Mouse (Mus musculus) heart, adult 2 months (tissue): ENCODE measurements around the gene Son. TPM values are rescaled to one million over a fixed set of nuclear protein-coding genes. Genes with fewer than 3 reads are reported as not detected.

ENCODE experiments used
- DNase-seq, 2 experiments: peaks; one replicate each; pipeline ENCODE4 v3.0.0; 2021
- H3K27ac ChIP-seq: fragments of 200-600 bp; 2 replicates; pipeline ENCODE4 v1.8.1; 2022
- H3K27me3 ChIP-seq: fragments of 200-500 bp; 2 replicates; pipeline ENCODE4 v1.6.1; 2012; ENCODE audit warnings: mild to moderate bottlenecking, low read length, inconsistent platforms, mixed read lengths; ENCODE audit not compliant: control insufficient read depth, insufficient read depth
- H3K36me3 ChIP-seq: fragments of 200-500 bp; 2 replicates; pipeline ENCODE4 v1.6.1; 2012; ENCODE audit warnings: low read length, inconsistent platforms; ENCODE audit not compliant: control insufficient read depth, insufficient read depth
- H3K4me1 ChIP-seq: fragments of 200-500 bp; 2 replicates; pipeline ENCODE4 v1.6.1; 2011; ENCODE audit warnings: low read length; ENCODE audit not compliant: control insufficient read depth, insufficient read depth
- H3K4me3 ChIP-seq: fragments of 200-600 bp; 2 replicates; pipeline ENCODE4 v1.8.1; 2022
- H3K79me2 ChIP-seq: fragments of 200-500 bp; replicated peaks from 2 replicates; pipeline ENCODE4 v1.6.1; 2012; ENCODE audit warnings: mild to moderate bottlenecking, inconsistent platforms, low read length, moderate library complexity, mixed read lengths; ENCODE audit not compliant: control insufficient read depth, insufficient read depth
- H3K9ac ChIP-seq: fragments of 200-500 bp; 2 replicates; pipeline ENCODE4 v1.6.1; 2012; ENCODE audit warnings: low read depth, mild to moderate bottlenecking, control low read depth, inconsistent platforms, low read length, mixed read lengths
- CTCF ChIP-seq: fragments of 200-600 bp; IDR thresholded peaks from 2 replicates; pipeline ENCODE4 v1.8.1; 2022; ENCODE audit warnings: antibody characterized with exemption, mild to moderate bottlenecking, moderate library complexity
- EP300 ChIP-seq: fragments of 200-500 bp; IDR thresholded peaks from 2 replicates; pipeline ENCODE4 v1.6.1; 2011; ENCODE audit warnings: low read depth, low read length, control low read depth; ENCODE audit not compliant: insufficient read depth
- POLR2A ChIP-seq: fragments of 200-500 bp; IDR thresholded peaks from 2 replicates; pipeline ENCODE4 v1.6.1; 2011; ENCODE audit warnings: mild to moderate bottlenecking, low read depth, low read length, control low read depth; ENCODE audit not compliant: insufficient read depth
- WGBS: fragments of 180-500 bp; shearing (Covaris S2); methylation state at CpG from one replicate; pipeline ENCODE4 v1.1.7; 2018; 5-methylcytosine and 5-hydroxymethylcytosine counted together
- intact Hi-C: fragments of 180-260 bp; cut with DNase I; formaldehyde crosslinking; loops from one replicate; pipeline ENCODE4 v1.15.1; 2025
- long read RNA-seq: library from polyadenylated mRNA; stranded (forward); transcript quantifications from one replicate; pipeline ENCODE4 v2.0.0, GENCODE M21; 2021
- polyA plus RNA-seq: library from polyadenylated mRNA; depleted of rRNA; stranded (reverse); fragments of >200 nt; gene quantifications from 2 replicates; pipeline ENCODE4 v1.2.3, GENCODE M21; 2012; rRNA removed
- total RNA-seq, 2 experiments: library from RNA; stranded (reverse); gene quantifications; 2 replicates each; pipeline ENCODE4 v1.2.3; 2021

Son gene
- total RNA-seq (100 to 1,000 TPM; 134 to 135 TPM), polyA plus RNA-seq (111 and 218 TPM in 2 replicates)
- long read RNA-seq, full-length matches to known transcripts, result 4 of 53 reads
- long read RNA-seq, partial matches to known transcripts, result 46 of 53 reads
- long read RNA-seq, other reads (novel, unspliced or antisense), result 3 of 53 reads

GRCm38 (mm10) chr16:91647461-91648219, at the start of gene Son:
Son (plus strand) TSS chr16:91647506.
- Histone ChIP-seq H3K9ac (peak within 1 kb of the TSS; percentile 93), H3K27me3 (no peaks in the 10 kb centered on the region), H3K79me2 (peaks cover 9% of the 10 kb centered on the region), H3K36me3 (peaks cover 17% of the 10 kb centered on the region), H3K4me1 (peaks cover 8% of the 10 kb centered on the region), H3K4me3 (peak within 1 kb of the TSS; percentile 75), H3K27ac (peak within 1 kb of the TSS; percentile 99)
- under 1% methylated on average over 68 of the region's 70 CpGs for WGBS
- TF ChIP-seq POLR2A (peak; percentile 98), EP300 (peak; percentile 83), CTCF (no peak)
- intact Hi-C loops, result loop anchor here (2.0 to 10.0 kb wide), 4 partner anchors 15 to 283 kb away; partner anchors contain the start of genes Donson and Tmem50b
- peak; percentile 92 to 98 for DNase-seq

- H3K27ac ChIP-seq, result peak within 1 kb of the TSS; percentile 89
- H3K9ac ChIP-seq, result peak within 1 kb of the TSS; percentile 84
- peaks cover 2% of the 10 kb centered on the region; the same call in 1 of the 2 replicates for H3K79me2 ChIP-seq
- peak within 1 kb of the TSS; percentile 86 for H3K4me3 ChIP-seq
- peak; percentile 99 for DNase-seq
- H3K27me3 ChIP-seq, result no peaks in the 10 kb centered on the region
- TF ChIP-seq POLR2A (no peak), EP300 (no peak), CTCF (no peak)
- under 1% methylated on average over 34 of the region's 34 CpGs for WGBS
- H3K4me1 ChIP-seq, result peaks cover 3% of the 10 kb centered on the region; the same call in 1 of the 2 replicates
- H3K36me3 ChIP-seq, result no peaks in the 10 kb centered on the region
- intact Hi-C loops, result loop anchor here (2.0 to 5.0 kb wide), 3 partner anchors 19 to 50 kb away; partner anchors contain the start of genes Gart, Ifngr2 and Son
Observed at GRCm38 (mm10) chr16:91597672-91598010, 49.7 kb upstream of the Son start, which contains the start of gene Tmem50b. Tmem50b (minus strand) TSS chr16:91597800.

- no peak for TF ChIP-seq EP300
- TF ChIP-seq CTCF, result peak; percentile 23; the same call in 1 of the 2 replicates
- no peak overlapping the region for H3K27ac ChIP-seq
- H3K79me2 ChIP-seq, result no peaks in the 10 kb centered on the region
- no peak overlapping the region for H3K9ac ChIP-seq
- no peak for DNase-seq
- H3K27me3 ChIP-seq, result no peaks in the 10 kb centered on the region
- no peak overlapping the region for H3K4me3 ChIP-seq
- intact Hi-C loops, result loop anchor here (2.0 to 5.0 kb wide), 3 partner anchors 18 to 52 kb away; partner anchors contain the start of genes Gart, Ifngr2 and Son
- H3K36me3 ChIP-seq, result no peaks in the 10 kb centered on the region
- H3K4me1 ChIP-seq, result peaks cover 3% of the 10 kb centered on the region; the same call in 1 of the 2 replicates
Observed at GRCm38 (mm10) chr16:91599242-91599641, 48.1 kb upstream of the Son start.

- no peak for DNase-seq
- TF ChIP-seq EP300 (no peak), CTCF (no peak), POLR2A (no peak)
- intact Hi-C loops, result no loop called here
- no peak overlapping the region for H3K4me3 ChIP-seq
- no peaks in the 10 kb centered on the region for H3K27me3 ChIP-seq
- H3K79me2 ChIP-seq, result no peaks in the 10 kb centered on the region
- H3K4me1 ChIP-seq, result peaks cover 2% of the 10 kb centered on the region; the same call in 1 of the 2 replicates
- no peak overlapping the region for H3K27ac ChIP-seq
- no peak overlapping the region for H3K9ac ChIP-seq
- 86% methylated on average over 4 of the region's 4 CpGs for WGBS
- no peaks in the 10 kb centered on the region for H3K36me3 ChIP-seq
Observed at GRCm38 (mm10) chr16:91601081-91601480, 46.2 kb upstream of the Son start.

GRCm38 (mm10) chr16:91601693-91602092, 45.6 kb upstream of the Son start:
- H3K4me3 ChIP-seq, result no peak overlapping the region
- intact Hi-C loops, result no loop called here
- H3K9ac ChIP-seq, result no peak overlapping the region
- no peaks in the 10 kb centered on the region for H3K27me3 ChIP-seq
- TF ChIP-seq EP300 (no peak), CTCF (no peak)
- no peak for DNase-seq
- H3K36me3 ChIP-seq, result no peaks in the 10 kb centered on the region
- H3K79me2 ChIP-seq, result no peaks in the 10 kb centered on the region
- peaks cover 2% of the 10 kb centered on the region; the same call in 1 of the 2 replicates for H3K4me1 ChIP-seq
- WGBS, result 75% methylated on average over 9 of the region's 9 CpGs
- H3K27ac ChIP-seq, result no peak overlapping the region

- Histone ChIP-seq H3K79me2 (no peaks in the 10 kb centered on the region), H3K4me1 (no peaks in the 10 kb centered on the region), H3K4me3 (no peak overlapping the region), H3K9ac (no peak overlapping the region), H3K36me3 (no peaks in the 10 kb centered on the region), H3K27me3 (no peaks in the 10 kb centered on the region), H3K27ac (no peak overlapping the region)
- WGBS, result 64% methylated on average over 6 of the region's 6 CpGs
- DNase-seq, result peak in 1 of 2 experiments; percentile 32
- intact Hi-C loops, result no loop called here
- no peak for TF ChIP-seq CTCF
- TF ChIP-seq POLR2A, result no peak
- no peak for TF ChIP-seq EP300
Observed at GRCm38 (mm10) chr16:91605156-91605555, 42.1 kb upstream of the Son start.
